Mouse (Mus musculus): Measurements from ENCODE around the gene Vmn1r40. TPM values are rescaled to one million over a fixed set of nuclear protein-coding genes. Genes with fewer than 3 reads are reported as not detected.

Gene Vmn1r40
- not detected in 2 replicates for polyA plus RNA-seq (2012; rRNA removed)

DNA sequence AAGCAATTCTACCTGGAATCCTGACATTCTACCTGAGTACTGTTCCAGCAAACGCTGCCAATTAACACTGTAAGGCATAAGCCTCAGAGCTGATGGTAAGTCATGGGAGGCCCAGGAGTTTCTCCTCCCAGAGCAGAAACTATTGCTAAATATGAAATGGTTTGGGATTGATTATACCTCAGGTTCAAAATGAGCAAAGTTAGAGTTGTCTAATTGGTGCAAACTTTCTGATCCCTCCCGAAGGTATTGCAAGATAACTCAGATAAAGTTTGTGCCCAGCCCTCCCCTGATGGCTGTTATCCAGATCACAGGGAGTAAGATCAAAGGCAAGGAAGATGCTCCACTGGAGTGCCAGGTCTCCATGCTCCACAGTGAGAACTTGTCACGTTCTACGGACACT, at the start of gene Vmn1r40:
TSS of gene Vmn1r40 (plus strand) at position 301 of the 400 bp plus-strand sequence.

DNA sequence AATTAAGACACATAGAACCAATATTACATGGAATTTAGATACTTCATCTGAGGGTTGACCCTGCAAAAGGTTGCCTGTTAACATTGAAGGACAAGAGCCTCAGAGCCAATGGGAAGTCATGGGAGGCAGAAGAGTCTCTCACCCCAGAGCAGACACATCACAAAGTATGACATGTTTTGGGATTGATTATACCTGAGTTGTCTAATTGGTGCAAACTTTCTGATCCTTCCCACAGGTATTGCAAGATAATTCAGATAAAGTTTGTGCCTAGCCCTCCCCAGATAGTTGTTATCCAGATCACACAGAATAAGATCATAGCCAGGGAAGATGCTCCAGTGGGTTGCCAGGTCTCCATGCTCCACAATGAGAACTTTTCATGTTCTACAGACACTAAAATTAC, 33.1 kb downstream of the Vmn1r40 start, which contains the start of gene Vmn1r41:
TSS of gene Vmn1r41 (plus strand) at position 301 of the 400 bp plus-strand sequence.

Other genes with a start within 250 kb of the Vmn1r40 start
- gene Chchd6, start 111.9 kb upstream of the Vmn1r40 start, polyA plus RNA-seq (2012; rRNA removed): 121 and 125 TPM in 2 replicates
- gene Txnrd3, start 63.6 kb upstream of the Vmn1r40 start, polyA plus RNA-seq (2012; rRNA removed): 9.3 and 9.5 TPM in 2 replicates
- not detected in 2 replicates for gene Vmn1r41, start 33.2 kb downstream of the Vmn1r40 start, polyA plus RNA-seq (2012; rRNA removed)
- not detected in 2 replicates for gene Vmn1r42, start 168.9 kb downstream of the Vmn1r40 start, polyA plus RNA-seq (2012; rRNA removed)
- gene Vmn1r43, start 168.9 kb downstream of the Vmn1r40 start, polyA plus RNA-seq (2012; rRNA removed): not detected in 2 replicates
- gene Vmn1r44, start 176.1 kb downstream of the Vmn1r40 start, polyA plus RNA-seq (2012; rRNA removed): not detected in 2 replicates
- not detected in 2 replicates for gene Vmn1r45, start 233.1 kb downstream of the Vmn1r40 start, polyA plus RNA-seq (2012; rRNA removed)